Mouse (Mus musculus) liver, embryonic 14 days (tissue): ENCODE results near the gene Nckap1. TPM values are rescaled to one million over a fixed set of nuclear protein-coding genes. Genes with fewer than 3 reads are reported as not detected.

Source experiments
- polyA plus RNA-seq: library from polyadenylated mRNA; depleted of rRNA; stranded (reverse); fragments of >200 nt; gene quantifications from 2 replicates; pipeline ENCODE4 v1.2.3, GENCODE M21; 2012; rRNA removed

Nckap1 gene
- 10.9 and 12.6 TPM in 2 replicates for polyA plus RNA-seq

GRCm38 (mm10) chr2:80581043-80581711 lies at the start of gene Nckap1:
TSS of gene Nckap1 (minus strand) at chr2:80581380.

GRCm38 (mm10) chr2:80616854-80617737 lies 35.9 kb upstream of the Nckap1 start, which contains the start of the genes Dusp19 and Nup35:
TSS of gene Dusp19 (plus strand) at chr2:80617045.
TSS of gene Nup35 (plus strand) at chr2:80617236.

Other genes with a start within 250 kb of the Nckap1 start
- gene Frzb, start 133.8 kb downstream of the Nckap1 start, polyA plus RNA-seq = 0.38 and 0.40 TPM in 2 replicates
- gene Dusp19, start 35.7 kb upstream of the Nckap1 start, polyA plus RNA-seq = 3.6 and 4.1 TPM in 2 replicates
- gene Nup35, start 35.9 kb upstream of the Nckap1 start, polyA plus RNA-seq = 22.6 and 26.5 TPM in 2 replicates